Mouse (Mus musculus): ENCODE data around the gene Gfm1. TPM values are rescaled to one million over a fixed set of nuclear protein-coding genes. Genes with fewer than 3 reads are reported as not detected.

Gene Gfm1
- polyA plus RNA-seq, 2 experiments = 30.4 to 40.9 TPM

GRCm38 (mm10) chr3:67450601-67451210 lies 20.8 kb downstream of the Gfm1 start:
- ATAC-seq (ENCODE audit: low FRiP score, low read depth) = no peak
- Histone ChIP-seq H3K9ac (ENCODE audit: low read depth, low read length, severe bottlenecking) (no peak overlapping the region), H3K4me1 (ENCODE audit: control insufficient read depth, insufficient read depth, low read length) (no peaks in the 10 kb centered on the region), H3K4me2 (replicated peaks; ENCODE audit: low read depth, low read length, severe bottlenecking) (no peak overlapping the region), H3K27me3 (ENCODE audit: control insufficient read depth, insufficient read depth, low read length) (no peaks in the 10 kb centered on the region), H3K9me3 (ENCODE audit: control insufficient read depth, low read length) (no peaks in the 10 kb centered on the region), H3K36me3 (ENCODE audit: control insufficient read depth, insufficient read depth, low read length) (peaks cover 65% of the 10 kb centered on the region), H3K4me3 (replicated peaks; ENCODE audit: low read length) (no peak overlapping the region), H3K27ac (replicated peaks; ENCODE audit: low read depth, low read length) (no peak overlapping the region)
- DNase-seq (ENCODE audit: low spot score) = no peak
- no peak for TF ChIP-seq POLR2A (IDR thresholded peaks at IDR 0.05; ENCODE audit: borderline replicate concordance, extremely low read depth, insufficient read depth, insufficient read length)
- 85% methylated on average over 5 of the region's 5 CpGs for WGBS

GRCm38 (mm10) chr3:67459881-67460280 lies 30.0 kb downstream of the Gfm1 start:
- Histone ChIP-seq H3K27me3 (ENCODE audit: control insufficient read depth, insufficient read depth, low read length) (no peaks in the 10 kb centered on the region), H3K4me3 (replicated peaks; ENCODE audit: low read length) (no peak overlapping the region), H3K27ac (replicated peaks; ENCODE audit: low read depth, low read length) (no peak overlapping the region), H3K4me1 (ENCODE audit: control insufficient read depth, insufficient read depth, low read length) (peaks cover 10% of the 10 kb centered on the region), H3K9ac (ENCODE audit: low read depth, low read length, severe bottlenecking) (no peak overlapping the region), H3K36me3 (ENCODE audit: control insufficient read depth, insufficient read depth, low read length) (peaks cover 42% of the 10 kb centered on the region), H3K4me2 (replicated peaks; ENCODE audit: low read depth, low read length, severe bottlenecking) (no peak overlapping the region), H3K9me3 (ENCODE audit: control insufficient read depth, low read length) (no peaks in the 10 kb centered on the region)
- ATAC-seq (ENCODE audit: low FRiP score, low read depth) = no peak
- TF ChIP-seq POLR2A (IDR thresholded peaks at IDR 0.05; ENCODE audit: borderline replicate concordance, extremely low read depth, insufficient read depth, insufficient read length) = no peak
- DNase-seq (ENCODE audit: low spot score) = no peak
- 92% methylated on average over 3 of the region's 3 CpGs for WGBS

- peak overlapping the region; percentile 65 for H3K4me3 ChIP-seq (replicated peaks; ENCODE audit: low read length)
- peaks cover 22% of the 10 kb centered on the region for H3K36me3 ChIP-seq (ENCODE audit: control insufficient read depth, insufficient read depth, low read length)
- H3K9me3 ChIP-seq (ENCODE audit: control insufficient read depth, low read length) = no peaks in the 10 kb centered on the region
- no peaks in the 10 kb centered on the region for H3K27me3 ChIP-seq (ENCODE audit: control insufficient read depth, insufficient read depth, low read length)
- H3K27ac ChIP-seq (replicated peaks; ENCODE audit: low read depth, low read length) = no peak overlapping the region
- H3K4me1 ChIP-seq (ENCODE audit: control insufficient read depth, insufficient read depth, low read length) = peaks cover 10% of the 10 kb centered on the region
- ATAC-seq (ENCODE audit: low FRiP score, low read depth) (no peak), DNase-seq (ENCODE audit: low spot score) (no peak)
- WGBS = 79% methylated on average over 7 of the region's 7 CpGs
- no peak overlapping the region; the same call in 1 of the 2 replicates for H3K9ac ChIP-seq (ENCODE audit: low read depth, low read length, severe bottlenecking)
- TF ChIP-seq POLR2A (IDR thresholded peaks at IDR 0.05; ENCODE audit: borderline replicate concordance, extremely low read depth, insufficient read depth, insufficient read length) = no peak
- peak overlapping the region; percentile 85 for H3K4me2 ChIP-seq (replicated peaks; ENCODE audit: low read depth, low read length, severe bottlenecking)
Measured at GRCm38 (mm10) chr3:67462015-67462414, 32.1 kb downstream of the Gfm1 start.

GRCm38 (mm10) chr3:67462578-67462977 lies 32.7 kb downstream of the Gfm1 start:
- Histone ChIP-seq H3K4me1 (ENCODE audit: control insufficient read depth, insufficient read depth, low read length) (peaks cover 10% of the 10 kb centered on the region), H3K9me3 (ENCODE audit: control insufficient read depth, low read length) (no peaks in the 10 kb centered on the region), H3K4me2 (replicated peaks; ENCODE audit: low read depth, low read length, severe bottlenecking) (peak overlapping the region; percentile 85), H3K36me3 (ENCODE audit: control insufficient read depth, insufficient read depth, low read length) (peaks cover 20% of the 10 kb centered on the region), H3K9ac (ENCODE audit: low read depth, low read length, severe bottlenecking) (peak overlapping the region; percentile 79), H3K4me3 (replicated peaks; ENCODE audit: low read length) (peak overlapping the region; percentile 65), H3K27ac (replicated peaks; ENCODE audit: low read depth, low read length) (peak overlapping the region; percentile 87), H3K27me3 (ENCODE audit: control insufficient read depth, insufficient read depth, low read length) (no peaks in the 10 kb centered on the region)
- WGBS = 26% methylated on average over 10 of the region's 10 CpGs
- TF ChIP-seq POLR2A (IDR thresholded peaks at IDR 0.05; ENCODE audit: borderline replicate concordance, extremely low read depth, insufficient read depth, insufficient read length) = no peak
- DNase-seq (ENCODE audit: low spot score) (no peak), ATAC-seq (ENCODE audit: low FRiP score, low read depth) (no peak)

GRCm38 (mm10) chr3:67463001-67463400 lies 33.1 kb downstream of the Gfm1 start:
- Histone ChIP-seq H3K27me3 (ENCODE audit: control insufficient read depth, insufficient read depth, low read length) (no peaks in the 10 kb centered on the region), H3K27ac (replicated peaks; ENCODE audit: low read depth, low read length) (peak overlapping the region; percentile 87), H3K36me3 (ENCODE audit: control insufficient read depth, insufficient read depth, low read length) (peaks cover 21% of the 10 kb centered on the region), H3K9ac (ENCODE audit: low read depth, low read length, severe bottlenecking) (peak overlapping the region; percentile 79), H3K4me2 (replicated peaks; ENCODE audit: low read depth, low read length, severe bottlenecking) (peak overlapping the region; percentile 85), H3K4me3 (replicated peaks; ENCODE audit: low read length) (peak overlapping the region; percentile 65), H3K4me1 (ENCODE audit: control insufficient read depth, insufficient read depth, low read length) (peaks cover 10% of the 10 kb centered on the region), H3K9me3 (ENCODE audit: control insufficient read depth, low read length) (no peaks in the 10 kb centered on the region)
- WGBS = under 1% methylated on average over 12 of the region's 12 CpGs
- peak; percentile 51 for DNase-seq (ENCODE audit: low spot score)
- TF ChIP-seq POLR2A (IDR thresholded peaks at IDR 0.05; ENCODE audit: borderline replicate concordance, extremely low read depth, insufficient read depth, insufficient read length) = no peak
- peak; percentile 22; the same call in 1 of the 2 replicates for ATAC-seq (ENCODE audit: low FRiP score, low read depth)
